Mouse (Mus musculus) frontal cortex, postnatal 25 days (tissue): ENCODE results near the gene Dhx37.

Source experiments
- DNase-seq, 2 experiments: peaks; one replicate each; pipeline ENCODE4 v3.0.0; 2022; ENCODE audit warnings: low spot score in 2 of 2

Dhx37 gene

GRCm38 (mm10) chr5:125433793-125434337 is at the start of gene Dhx37:
Gene Dhx37 (minus strand): TSS chr5:125434121.
- peak; percentile 75 to 86 for DNase-seq

- no peak for DNase-seq
Measured at GRCm38 (mm10) chr5:125482474-125482873, 48.6 kb upstream of the Dhx37 start.

GRCm38 (mm10) chr5:125480434-125481231 is 46.7 kb upstream of the Dhx37 start:
- DNase-seq = no peak

GRCm38 (mm10) chr5:125479376-125479775 is 45.5 kb upstream of the Dhx37 start:
- DNase-seq = no peak

- DNase-seq = no peak
Measured at GRCm38 (mm10) chr5:125478037-125478436, 44.1 kb upstream of the Dhx37 start.

GRCm38 (mm10) chr5:125477533-125477932 is 43.6 kb upstream of the Dhx37 start:
- no peak for DNase-seq

GRCm38 (mm10) chr5:125476799-125477198 is 42.9 kb upstream of the Dhx37 start:
- DNase-seq = no peak

- no peak for DNase-seq
Measured at GRCm38 (mm10) chr5:125476286-125476625, 42.3 kb upstream of the Dhx37 start.

- peak; percentile 96 to 98 for DNase-seq
Measured at GRCm38 (mm10) chr5:125475601-125476285, 41.8 kb upstream of the Dhx37 start, which contains the start of gene Aacs. Gene Aacs (plus strand): TSS chr5:125475814.

GRCm38 (mm10) chr5:125475030-125475429 is 41.1 kb upstream of the Dhx37 start:
- no peak for DNase-seq

GRCm38 (mm10) chr5:125472796-125473475 is 39.0 kb upstream of the Dhx37 start:
- DNase-seq = no peak

- no peak for DNase-seq
Measured at GRCm38 (mm10) chr5:125470713-125471112, 36.8 kb upstream of the Dhx37 start.

GRCm38 (mm10) chr5:125467261-125467660 is 33.3 kb upstream of the Dhx37 start:
- DNase-seq = no peak

GRCm38 (mm10) chr5:125466483-125466882 is 32.6 kb upstream of the Dhx37 start:
- DNase-seq = no peak

- peak; percentile 93 to 95 for DNase-seq
Measured at GRCm38 (mm10) chr5:125465701-125466106, 31.8 kb upstream of the Dhx37 start.

GRCm38 (mm10) chr5:125465192-125465591 is 31.3 kb upstream of the Dhx37 start:
- no peak for DNase-seq

GRCm38 (mm10) chr5:125461868-125462445 is 28.0 kb upstream of the Dhx37 start:
- peak in 1 of 2 experiments; percentile 38 for DNase-seq

GRCm38 (mm10) chr5:125460574-125460973 is 26.7 kb upstream of the Dhx37 start:
- no peak for DNase-seq

- DNase-seq = no peak
Measured at GRCm38 (mm10) chr5:125457538-125457937, 23.6 kb upstream of the Dhx37 start.

- DNase-seq = no peak
Measured at GRCm38 (mm10) chr5:125456100-125456499, 22.2 kb upstream of the Dhx37 start.

GRCm38 (mm10) chr5:125452573-125452972 is 18.7 kb upstream of the Dhx37 start:
- DNase-seq = no peak

GRCm38 (mm10) chr5:125449306-125449705 is 15.4 kb upstream of the Dhx37 start:
- no peak for DNase-seq
